Mouse (Mus musculus) MEL (cell line): ENCODE results near the gene Cdk12. TPM values are rescaled to one million over a fixed set of nuclear protein-coding genes. Genes with fewer than 3 reads are reported as not detected.
"Not testable (repeated sequence)": the region's sequence is repeated elsewhere in the genome, so short reads cannot be mapped to it uniquely, and the experiment has no call there.

Source experiments
- DNase-seq: peaks from one replicate; pipeline ENCODE4 v3.0.0; 2011; ENCODE audit warnings: low read depth, low spot score
- H3K27ac ChIP-seq: 2 replicates; pipeline ENCODE4 v1.5.1; 2012; ENCODE audit warnings: low read depth, mild to moderate bottlenecking, control low read depth, low read length, moderate library complexity; ENCODE audit not compliant: control insufficient read depth
- H3K27me3 ChIP-seq, 2 experiments: fragments of 150-350 bp in 1 of 2; sonication (generic) in 1 of 2; 2 replicates each; pipeline ENCODE4 v1.6.1; 2012; ENCODE audit warnings: low read length in 2 of 2, mild to moderate bottlenecking in 2 of 2, improper control_type of control experiment in 1 of 2, moderate library complexity in 1 of 2; ENCODE audit not compliant: insufficient read depth in 2 of 2, control insufficient read depth in 1 of 2
- H3K36me3 ChIP-seq, 2 experiments: 2 replicates each; pipeline ENCODE4 v1.6.1; 2012 to 2014; ENCODE audit warnings: low read length in 2 of 2, improper control_type of control experiment in 1 of 2, inconsistent platforms in 1 of 2, mild to moderate bottlenecking in 1 of 2; ENCODE audit not compliant: insufficient read depth in 2 of 2, control insufficient read depth in 1 of 2
- H3K4me1 ChIP-seq, 2 experiments: fragments of 150-350 bp in 1 of 2; sonication (generic) in 1 of 2; 2 replicates each; pipeline ENCODE4 v1.6.1; 2012; ENCODE audit warnings: low read length in 2 of 2, improper control_type of control experiment in 1 of 2, mild to moderate bottlenecking in 1 of 2; ENCODE audit not compliant: insufficient read depth in 2 of 2, control insufficient read depth in 1 of 2
- H3K4me3 ChIP-seq, 2 experiments: fragments of 150-350 bp in 1 of 2; sonication (generic) in 1 of 2; 2 replicates each; pipeline ENCODE4 v1.5.1; 2012; ENCODE audit warnings: low read depth in 2 of 2, low read length in 2 of 2, mild to moderate bottlenecking in 2 of 2, moderate library complexity in 2 of 2, control low read depth in 1 of 2, improper control_type of control experiment in 1 of 2; ENCODE audit not compliant: control insufficient read depth in 1 of 2, insufficient read depth in 1 of 2
- H3K79me2 ChIP-seq: 2 replicates; pipeline ENCODE4 v1.6.1; 2012; ENCODE audit warnings: mild to moderate bottlenecking, low read length, moderate library complexity; ENCODE audit not compliant: control insufficient read depth, poor library complexity, insufficient read depth
- H3K9ac ChIP-seq: 2 replicates; pipeline ENCODE4 v1.6.1; 2012; ENCODE audit warnings: low read depth, mild to moderate bottlenecking, control low read depth, low read length, moderate library complexity; ENCODE audit not compliant: control insufficient read depth, poor library complexity, severe bottlenecking
- H3K9me3 ChIP-seq: fragments of 150-350 bp; sonication (generic); replicated peaks from 2 replicates; pipeline ENCODE4 v1.6.1; 2012; ENCODE audit warnings: mild to moderate bottlenecking, low read length, improper control_type of control experiment, moderate library complexity; ENCODE audit not compliant: insufficient read depth
- BHLHE40 ChIP-seq: IDR thresholded peaks from 2 replicates; pipeline ENCODE4 v1.6.1; 2012; ENCODE audit warnings: low read depth, mild to moderate bottlenecking, inconsistent platforms, low read length, improper control_type of control experiment, borderline replicate concordance
- CTCF ChIP-seq, 3 experiments: IDR thresholded peaks in 2 of 3; conservative IDR thresholded peaks in 1 of 3; 2 replicates each; pipeline ENCODE4 v1.5.1; 2011 to 2012; ENCODE audit warnings: low read length in 3 of 3, low read depth in 2 of 3, mild to moderate bottlenecking in 2 of 3, improper control_type of control experiment in 1 of 3, inconsistent platforms in 1 of 3, mixed read lengths in 1 of 3, moderate library complexity in 1 of 3; ENCODE audit not compliant: control insufficient read depth in 1 of 3, insufficient read depth in 1 of 3, poor library complexity in 1 of 3, severe bottlenecking in 1 of 3
- E2F4 ChIP-seq: IDR thresholded peaks from 2 replicates; pipeline ENCODE4 v1.6.1; 2011; ENCODE audit warnings: low read depth, low read length, improper control_type of control experiment, borderline replicate concordance
- ETS1 ChIP-seq: IDR thresholded peaks from 2 replicates; pipeline ENCODE4 v1.6.1; 2012; ENCODE audit warnings: low read depth, mild to moderate bottlenecking, inconsistent platforms, low read length, improper control_type of control experiment, moderate library complexity
- HCFC1 ChIP-seq: IDR thresholded peaks from 2 replicates; pipeline ENCODE4 v1.6.1; 2012; ENCODE audit warnings: low read depth, mild to moderate bottlenecking, inconsistent platforms, low read length, improper control_type of control experiment, moderate library complexity
- JUND ChIP-seq: IDR thresholded peaks from 2 replicates; pipeline ENCODE4 v1.6.1; 2011; ENCODE audit warnings: low read depth, mild to moderate bottlenecking, improper control_type of control experiment, low read length
- KAT2A ChIP-seq: conservative IDR thresholded peaks from 2 replicates; pipeline ENCODE4 v1.6.1; 2012; ENCODE audit warnings: low read depth, low read length, improper control_type of control experiment, inconsistent platforms
- MAZ ChIP-seq: IDR thresholded peaks from 2 replicates; pipeline ENCODE4 v1.6.1; 2012; ENCODE audit warnings: low read depth, mild to moderate bottlenecking, inconsistent platforms, low read length, improper control_type of control experiment
- MEF2A ChIP-seq: IDR thresholded peaks from 2 replicates; pipeline ENCODE4 v1.6.1; 2014; ENCODE audit warnings: low read depth, mild to moderate bottlenecking, inconsistent platforms, low read length, improper control_type of control experiment; ENCODE audit not compliant: poor library complexity, insufficient replicate concordance, severe bottlenecking; ENCODE audit errors: extremely low read depth
- RAD21 ChIP-seq: IDR thresholded peaks from 2 replicates; pipeline ENCODE4 v1.6.1; 2011; ENCODE audit warnings: mild to moderate bottlenecking, low read depth, low read length, improper control_type of control experiment
- SIN3A ChIP-seq: IDR thresholded peaks from 2 replicates; pipeline ENCODE4 v1.6.1; 2012; ENCODE audit warnings: low read length, improper control_type of control experiment, inconsistent platforms
- SMC3 ChIP-seq: IDR thresholded peaks from 2 replicates; pipeline ENCODE4 v1.6.1; 2011; ENCODE audit warnings: low read depth, low read length, improper control_type of control experiment
- TBP ChIP-seq: IDR thresholded peaks from 2 replicates; pipeline ENCODE4 v1.8.0; 2011; ENCODE audit warnings: low read depth, low read length, improper control_type of control experiment
- TCF12 ChIP-seq: IDR thresholded peaks from 2 replicates; pipeline ENCODE4 v1.6.1; 2014; ENCODE audit warnings: low read depth, mild to moderate bottlenecking, inconsistent platforms, low read length, improper control_type of control experiment, moderate library complexity
- USF2 ChIP-seq, 2 experiments: IDR thresholded peaks; 2 replicates each; pipeline ENCODE4 v1.6.1; 2011 to 2012; ENCODE audit warnings: improper control_type of control experiment in 2 of 2, low read length in 2 of 2, borderline replicate concordance in 1 of 2, inconsistent platforms in 1 of 2, low read depth in 1 of 2, mild to moderate bottlenecking in 1 of 2; ENCODE audit not compliant: insufficient read depth in 1 of 2
- ZC3H11A ChIP-seq: IDR thresholded peaks from 2 replicates; pipeline ENCODE4 v1.6.1; 2012; ENCODE audit warnings: low read depth, mild to moderate bottlenecking, inconsistent platforms, low read length, improper control_type of control experiment
- ZNF384 ChIP-seq: IDR thresholded peaks from 2 replicates; pipeline ENCODE4 v1.6.1; 2012; ENCODE audit warnings: low read depth, mild to moderate bottlenecking, inconsistent platforms, low read length, improper control_type of control experiment
- polyA plus RNA-seq, 2 experiments: library from polyadenylated mRNA; stranded (reverse) in 1 of 2; unstranded in 1 of 2; fragments of >175 nt in 1 of 2; fragments of >200 nt in 1 of 2; gene quantifications; 2 replicates each; pipeline versions ENCODE4 v1.2.1 to v1.2.4; 2012; ENCODE audit warnings: low replicate concordance in 2 of 2, low read depth in 1 of 2; ENCODE audit not compliant: insufficient read length in 2 of 2, insufficient read depth in 1 of 2, missing spikeins in 1 of 2
- total RNA-seq: library from RNA; depleted of rRNA; stranded (reverse); fragments of 300-350 nt; gene quantifications from 2 replicates; pipeline ENCODE4 v1.2.3, GENCODE M21; 2012

The Cdk12 gene
- total and polyA plus RNA-seq, 3 experiments, result 34.3 to 45.5 (median 34.6) TPM

DNA sequence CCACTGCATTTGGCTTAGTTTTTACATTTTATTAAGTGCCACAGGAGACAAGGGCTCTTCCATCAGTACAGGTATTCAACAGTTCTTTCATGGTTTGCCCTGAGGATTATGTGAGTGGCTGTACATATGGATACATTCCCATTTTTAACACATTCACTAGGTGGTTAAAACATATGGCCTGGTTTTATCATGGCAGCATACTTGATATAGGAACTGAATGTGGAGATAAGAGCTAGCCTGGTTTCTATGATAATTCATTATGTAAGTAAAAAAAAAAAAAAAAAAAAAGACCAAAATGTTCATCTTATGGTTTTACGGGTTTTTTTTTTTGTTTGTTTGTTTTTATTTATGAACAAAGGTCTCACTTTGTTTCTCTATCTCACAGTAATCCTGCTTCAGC is 23.5 kb downstream of the Cdk12 start (continued):
- peak; percentile 80 for TF ChIP-seq ETS1

GRCm38 (mm10) chr11:98238416-98238815 is 35.6 kb downstream of the Cdk12 start:
- DNase-seq, result peak; percentile 54
- Histone ChIP-seq H3K79me2 (no peaks in the 10 kb centered on the region), H3K36me3 (peaks cover 18 to 82% of the 10 kb centered on the region in 2 experiments), H3K27ac (no peak overlapping the region), H3K9ac (no peak overlapping the region), H3K27me3 (no peaks in the 10 kb centered on the region), H3K4me3 (no peak overlapping the region), H3K9me3 (no peaks in the 10 kb centered on the region), H3K4me1 (peaks cover 0 to 21% of the 10 kb centered on the region in 2 experiments; a peak in 2 of 4 replicates)
- no peak for TF ChIP-seq USF2 (IDR thresholded peaks at IDR 0.05; ENCODE audit: borderline replicate concordance in 1 of 2, insufficient read depth in 1 of 2, low read depth in 1 of 2, low read length in 2 of 2)
- TF ChIP-seq CTCF (IDR thresholded peaks at IDR 0.05 in 2 of 3, conservative IDR thresholded peaks at IDR 0.05 in 1 of 3; ENCODE audit: control insufficient read depth in 1 of 3, insufficient read depth in 1 of 3, low read depth in 2 of 3, low read length in 3 of 3, poor library complexity in 1 of 3, severe bottlenecking in 1 of 3), result peak in 2 of 3 experiments; percentile 21 to 41; a peak in 3 of 6 replicates
- TF ChIP-seq SMC3, result 0 out of 2 replicates have a peak, but pooled peaks have one; percentile 6

DNA sequence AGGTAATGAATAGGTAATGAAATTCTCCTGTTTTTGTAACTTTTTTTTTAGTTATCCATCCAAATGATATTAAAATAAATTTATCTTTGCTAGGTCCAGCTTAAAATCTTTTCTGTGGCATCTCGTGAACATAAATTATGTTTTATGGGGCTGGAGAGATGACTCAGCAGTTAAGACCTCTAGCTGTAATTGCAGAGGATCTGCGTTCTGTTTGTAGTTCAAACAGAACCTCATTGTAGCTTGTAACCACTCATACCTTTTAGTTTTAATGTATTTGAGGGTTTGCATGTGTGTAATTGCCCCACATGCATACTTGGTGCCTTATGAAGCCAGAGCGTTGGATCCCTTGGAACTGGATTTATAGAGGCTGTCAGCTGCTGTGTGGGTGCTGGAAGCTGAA is 36.1 kb downstream of the Cdk12 start:
- TF ChIP-seq CTCF (IDR thresholded peaks at IDR 0.05 in 2 of 3, conservative IDR thresholded peaks at IDR 0.05 in 1 of 3; ENCODE audit: control insufficient read depth in 1 of 3, insufficient read depth in 1 of 3, low read depth in 2 of 3, low read length in 3 of 3, poor library complexity in 1 of 3, severe bottlenecking in 1 of 3) (no peak), MAZ (no peak), RAD21 (no peak), MEF2A (no peak), ZC3H11A (no peak), TCF12 (no peak), SIN3A (no peak), JUND (no peak), HCFC1 (no peak), ZNF384 (no peak), KAT2A (no peak), TBP (no peak), BHLHE40 (no peak), E2F4 (no peak)
- no peak for DNase-seq
- Histone ChIP-seq H3K27me3 (no peaks in the 10 kb centered on the region), H3K9ac (no peak overlapping the region), H3K36me3 (peaks cover 20 to 84% of the 10 kb centered on the region in 2 experiments), H3K4me1 (peaks cover 0 to 23% of the 10 kb centered on the region in 2 experiments; a peak in 2 of 4 replicates), H3K4me3 (no peak overlapping the region), H3K27ac (no peak overlapping the region), H3K9me3 (no peaks in the 10 kb centered on the region), H3K79me2 (no peaks in the 10 kb centered on the region)

DNA sequence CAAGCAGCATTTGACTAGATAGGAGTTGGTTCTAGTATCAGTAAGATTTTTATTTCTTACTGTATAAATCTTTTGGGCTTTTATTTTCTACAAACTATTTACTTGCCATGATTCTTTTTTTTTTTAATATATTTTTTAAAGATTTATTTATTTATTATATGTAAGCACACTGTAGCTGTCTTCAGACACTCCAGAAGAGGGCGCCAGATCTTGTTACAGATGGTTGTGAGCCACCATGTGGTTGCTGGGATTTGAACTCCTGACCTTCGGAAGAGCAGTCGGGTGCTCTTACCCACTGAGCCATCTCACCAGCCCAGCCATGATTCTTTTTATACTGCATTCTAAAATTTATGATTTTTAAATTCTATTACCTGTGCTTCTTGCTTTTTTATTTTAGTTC is 40.1 kb downstream of the Cdk12 start:
- Histone ChIP-seq H3K4me1 (peaks cover 0 to 29% of the 10 kb centered on the region in 2 experiments; a peak in 2 of 4 replicates), H3K36me3 (peaks cover 27 to 86% of the 10 kb centered on the region in 2 experiments)
- not testable (repeated sequence) for H3K27ac ChIP-seq, H3K79me2 ChIP-seq, H3K4me3 ChIP-seq, H3K9me3 ChIP-seq, DNase-seq, H3K27me3 ChIP-seq, H3K9ac ChIP-seq
